Mouse (Mus musculus): Measurements from ENCODE around the gene Ccdc7a. TPM values are rescaled to one million over a fixed set of nuclear protein-coding genes. Genes with fewer than 3 reads are reported as not detected.
A peak's percentile ranks its signal among the peaks of the same experiment; 100 is the strongest.
"Not testable (repeated sequence)": the region's sequence is repeated elsewhere in the genome, so short reads cannot be mapped to it uniquely, and the experiment has no call there.

The Ccdc7a gene
- total RNA-seq (2021), result not detected
- long read RNA-seq, experiment 1, result 0 reads
- long read RNA-seq, experiment 2, result 0 reads

DNA sequence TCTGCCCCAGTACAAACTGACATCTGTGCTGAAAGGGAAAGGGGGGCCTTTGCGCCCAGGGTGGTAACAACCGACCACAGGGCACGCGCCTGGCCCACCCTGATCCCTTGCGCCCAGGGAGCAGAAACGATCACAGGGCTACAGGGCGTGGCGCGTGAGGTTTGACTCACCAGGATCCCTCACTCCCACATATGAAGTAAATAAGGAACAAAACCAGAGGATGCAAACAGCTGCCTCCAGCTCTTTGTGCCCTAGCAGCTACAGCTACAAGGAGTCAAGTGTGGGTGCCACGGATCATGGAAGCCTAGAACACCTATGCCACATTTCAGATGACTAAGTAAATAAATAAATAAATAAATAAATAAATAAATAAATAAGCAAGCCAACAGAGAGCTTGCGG lies at the start of gene Ccdc7a:
Gene Ccdc7a (minus strand): TSS at position 101 of the 400 bp plus-strand sequence.
- not testable (repeated sequence) for DNase-seq (ENCODE audit: low spot score in 2 of 2)

DNA sequence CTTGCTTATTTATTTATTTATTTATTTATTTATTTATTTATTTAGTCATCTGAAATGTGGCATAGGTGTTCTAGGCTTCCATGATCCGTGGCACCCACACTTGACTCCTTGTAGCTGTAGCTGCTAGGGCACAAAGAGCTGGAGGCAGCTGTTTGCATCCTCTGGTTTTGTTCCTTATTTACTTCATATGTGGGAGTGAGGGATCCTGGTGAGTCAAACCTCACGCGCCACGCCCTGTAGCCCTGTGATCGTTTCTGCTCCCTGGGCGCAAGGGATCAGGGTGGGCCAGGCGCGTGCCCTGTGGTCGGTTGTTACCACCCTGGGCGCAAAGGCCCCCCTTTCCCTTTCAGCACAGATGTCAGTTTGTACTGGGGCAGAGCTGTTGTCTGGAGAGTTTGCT lies 1.5 kb upstream of the Ccdc7a start, which contains the start of gene Ccdc7b:
Gene Ccdc7b (plus strand): TSS at position 301 of the 400 bp plus-strand sequence.
- DNase-seq (ENCODE audit: low spot score in 2 of 2), result not testable (repeated sequence)

DNA sequence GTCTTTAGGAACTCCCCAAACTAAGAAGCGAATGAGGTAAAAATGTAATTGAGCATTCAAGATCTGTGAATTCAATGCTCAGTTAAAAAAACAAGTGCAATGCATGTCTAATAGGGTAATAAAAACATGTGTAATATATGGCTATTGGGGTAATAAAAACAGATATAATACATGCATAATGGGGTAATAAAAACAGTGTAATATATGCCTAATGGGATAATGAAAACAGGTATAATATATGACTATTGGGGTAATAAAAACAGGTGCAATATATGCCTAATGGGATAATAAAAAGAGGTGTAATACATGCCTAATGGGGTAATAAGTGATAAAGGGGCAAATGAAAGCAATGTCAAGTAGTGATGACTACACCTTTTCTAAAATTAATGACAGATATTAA lies 73.9 kb downstream of the Ccdc7a start:
- DNase-seq (ENCODE audit: low spot score in 2 of 2), result no peak

DNA sequence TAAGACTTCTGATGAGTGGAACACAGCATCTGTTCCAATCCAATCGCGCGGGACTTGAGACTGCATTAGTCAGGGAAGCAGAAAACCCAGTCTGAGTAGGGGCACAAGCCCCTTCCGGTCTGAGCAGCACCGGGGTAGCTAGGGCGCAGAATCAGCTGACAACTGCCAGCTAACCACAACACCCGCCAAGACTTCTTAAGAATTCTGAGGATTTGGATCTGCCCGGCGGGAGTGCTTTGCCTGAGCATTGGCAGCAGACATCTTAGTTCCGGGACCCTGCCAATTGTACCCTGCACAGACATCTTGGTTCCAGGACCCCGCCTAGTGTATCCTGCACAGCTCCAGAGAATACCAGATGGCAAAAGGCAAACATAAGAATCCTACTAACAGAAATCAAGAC lies 116.4 kb downstream of the Ccdc7a start:
- DNase-seq (ENCODE audit: low spot score in 2 of 2), result not testable (repeated sequence)

DNA sequence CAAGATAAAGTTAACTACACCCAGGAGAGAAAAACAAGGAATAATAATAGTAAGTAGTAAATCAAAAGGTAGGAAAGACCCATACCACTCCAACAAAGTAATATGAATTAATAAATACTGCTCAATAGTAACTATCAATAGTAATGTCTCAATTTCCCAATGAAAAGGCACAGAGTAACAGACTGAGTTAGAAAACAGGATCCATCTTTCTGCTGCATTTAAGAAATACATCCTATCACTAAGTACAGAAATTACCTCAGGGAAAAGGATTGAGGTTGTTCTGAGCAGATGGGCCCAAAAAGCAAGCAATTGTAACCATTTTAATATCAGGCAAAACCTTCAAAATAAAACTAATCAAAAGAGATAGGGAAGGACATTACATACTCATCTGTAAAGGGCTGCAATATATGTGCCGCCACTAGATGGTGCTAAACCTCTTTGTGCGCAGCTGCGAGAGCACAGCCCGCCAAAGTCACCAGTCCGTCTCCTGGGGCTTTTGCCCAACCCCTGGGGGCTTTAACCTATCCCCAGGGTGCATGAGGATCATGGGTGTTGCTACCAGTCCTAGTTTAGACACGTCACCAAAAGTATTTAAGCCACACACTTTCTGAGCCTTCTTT lies 124.2 kb downstream of the Ccdc7a start:
- DNase-seq (ENCODE audit: low spot score in 2 of 2), result peak; percentile 43 to 45

DNA sequence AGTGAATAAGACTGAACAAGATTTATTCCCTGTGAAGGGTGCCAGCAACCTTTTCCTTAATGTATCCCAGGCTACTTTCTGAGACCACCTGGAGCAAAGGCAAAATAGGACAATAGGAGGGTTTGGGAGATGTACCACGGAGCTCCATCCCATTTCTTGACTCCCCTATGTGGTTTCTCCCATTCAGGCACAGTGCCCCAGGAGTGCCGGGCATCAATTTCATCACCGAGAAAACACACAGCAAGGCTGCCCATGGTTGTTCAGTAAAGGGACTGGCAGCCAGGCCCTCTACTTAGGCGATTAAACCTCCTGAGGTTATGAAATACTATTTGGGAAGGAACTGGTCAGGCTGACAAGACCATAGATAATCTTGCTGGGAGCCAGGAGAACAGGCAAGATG lies 131.9 kb downstream of the Ccdc7a start:
- no peak for DNase-seq (ENCODE audit: low spot score in 2 of 2)

DNA sequence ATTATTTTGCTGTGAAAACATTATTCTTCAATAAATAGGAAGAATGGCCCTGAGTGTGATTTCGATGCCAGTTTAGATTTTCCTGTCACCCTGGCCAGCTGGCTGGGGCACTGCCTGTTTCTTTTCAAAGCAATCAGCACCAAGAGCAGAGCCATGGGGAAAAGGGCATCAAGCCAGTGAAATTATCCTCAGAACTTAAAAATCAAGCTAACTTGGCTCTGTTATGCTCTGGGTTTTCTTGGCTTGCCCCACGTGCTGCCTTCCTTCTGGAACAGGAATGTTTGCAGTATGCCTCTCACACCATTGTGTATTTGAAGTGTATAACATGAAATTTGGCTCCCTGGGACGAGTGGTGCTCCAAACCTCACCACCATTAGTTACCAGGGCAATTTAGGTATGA lies 182.6 kb downstream of the Ccdc7a start:
- no peak for DNase-seq (ENCODE audit: low spot score in 2 of 2)

DNA sequence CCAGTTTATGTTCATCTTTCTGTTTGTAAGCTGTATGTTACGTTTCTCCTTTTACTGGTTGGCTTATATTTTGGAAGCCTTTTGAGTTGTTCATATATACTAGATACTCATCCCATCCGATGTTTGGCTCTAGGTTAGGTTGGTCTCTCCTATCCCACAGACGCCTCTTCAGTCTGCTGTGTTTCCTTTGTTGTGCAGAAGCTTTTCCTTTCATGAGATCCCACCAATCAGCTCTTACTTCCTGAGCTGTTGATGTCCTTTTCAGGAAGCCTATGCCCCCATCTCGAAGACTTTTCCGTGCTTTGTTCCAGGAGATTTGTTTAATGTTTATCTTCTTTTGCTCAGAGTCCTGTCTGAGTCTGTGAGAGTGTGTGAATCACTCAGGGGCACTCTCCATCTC lies 221.6 kb downstream of the Ccdc7a start:
- no peak for DNase-seq (ENCODE audit: low spot score in 2 of 2)

DNA sequence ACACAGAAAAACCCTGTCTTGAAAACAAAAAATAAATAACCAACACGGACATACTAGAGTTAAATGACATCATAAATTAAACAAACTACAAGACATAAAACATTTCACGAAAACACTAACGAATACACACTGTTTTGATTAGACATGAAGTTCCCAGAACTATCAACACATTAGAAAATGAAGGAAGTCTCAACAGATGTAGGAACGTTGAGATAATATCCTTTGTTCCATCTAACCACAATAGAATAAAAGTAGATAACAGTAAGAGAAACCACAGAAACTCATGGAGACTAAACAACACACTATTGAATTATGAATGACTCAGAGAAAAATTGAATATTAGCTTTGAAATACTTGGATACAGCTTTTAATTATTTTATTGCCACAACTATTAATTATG lies 252.8 kb downstream of the Ccdc7a start:
- no peak for DNase-seq (ENCODE audit: low spot score in 2 of 2)

DNA sequence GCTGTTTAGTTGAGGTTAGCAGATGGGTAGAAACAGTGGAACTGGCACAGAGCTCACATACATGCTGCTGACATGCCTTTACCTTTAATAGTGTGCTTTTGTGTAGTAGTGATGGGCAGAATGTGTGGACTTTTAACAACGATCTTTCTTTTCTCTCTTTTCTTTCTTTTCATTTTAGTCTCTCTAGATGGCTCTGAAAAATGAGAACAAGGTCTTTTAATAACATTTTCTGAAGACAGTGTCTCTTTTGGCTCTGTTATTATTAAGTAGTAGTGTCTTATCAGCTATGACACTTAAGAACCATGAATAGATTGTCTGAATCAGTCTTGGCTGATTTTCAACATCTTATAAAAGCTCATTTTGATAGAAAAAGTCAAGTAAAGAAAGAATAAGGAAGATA lies 266.7 kb downstream of the Ccdc7a start, which contains the start of gene Gm3952:
Gene Gm3952 (minus strand): TSS at position 101 of the 400 bp plus-strand sequence.
- DNase-seq (ENCODE audit: low spot score in 2 of 2), result no peak

DNA sequence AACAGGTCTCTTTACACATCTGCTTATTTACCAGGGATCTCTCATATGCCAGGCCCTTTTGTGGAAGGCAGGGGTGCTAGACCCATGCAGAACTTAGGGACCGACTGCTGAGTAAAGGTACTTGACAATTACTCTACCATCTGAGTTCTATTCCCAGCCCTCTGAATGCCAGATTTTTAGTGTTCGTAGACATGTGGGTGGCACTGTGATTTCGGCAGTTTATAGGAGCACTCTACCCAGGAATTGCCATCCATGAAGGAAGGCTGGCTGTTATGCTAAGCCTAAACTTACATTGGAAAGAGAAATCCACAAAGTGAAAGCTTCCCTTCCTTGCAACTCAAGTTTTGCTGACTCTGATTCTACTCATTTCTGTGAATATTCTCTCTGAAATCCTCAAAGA lies 329.6 kb downstream of the Ccdc7a start:
- DNase-seq (ENCODE audit: low spot score in 2 of 2), result no peak

DNA sequence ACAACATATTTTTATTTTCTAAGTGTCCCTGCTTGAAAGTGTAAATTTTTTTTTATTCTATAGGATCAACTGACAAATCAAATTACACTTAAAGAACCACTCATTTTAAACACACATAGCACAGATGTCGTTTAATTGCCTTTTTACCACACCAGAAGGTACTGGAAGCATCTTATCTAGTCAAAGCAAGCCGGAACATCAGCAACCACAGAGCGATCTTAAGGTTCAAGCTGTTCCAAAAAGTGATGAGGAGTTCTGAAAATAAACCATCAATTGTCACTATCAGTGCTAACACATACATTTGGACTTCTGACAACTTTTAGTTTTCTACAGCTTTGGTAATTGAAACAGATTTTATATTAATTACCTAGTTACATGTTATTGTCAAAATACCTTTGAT lies 331.2 kb downstream of the Ccdc7a start:
- no peak for DNase-seq (ENCODE audit: low spot score in 2 of 2)

DNA sequence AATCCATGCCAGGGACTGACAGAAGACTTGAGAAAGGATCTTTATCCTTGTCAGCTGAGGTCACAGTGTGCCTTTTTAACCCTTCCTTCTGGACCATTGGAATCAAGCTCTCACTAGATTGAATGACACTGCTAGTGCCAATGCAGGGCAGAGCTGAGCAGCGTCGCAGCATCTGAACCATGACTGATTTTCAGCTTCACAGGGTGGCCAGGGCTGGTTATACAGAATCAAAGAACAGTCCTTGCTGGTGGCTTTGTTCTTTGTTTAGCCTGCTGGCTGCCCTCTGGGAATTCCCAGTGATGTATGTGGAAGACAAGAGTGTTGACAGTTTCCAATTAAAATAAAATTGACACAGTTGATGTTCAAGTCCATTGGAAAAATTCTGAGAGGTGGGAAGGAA lies 333.1 kb downstream of the Ccdc7a start:
- no peak for DNase-seq (ENCODE audit: low spot score in 2 of 2)

DNA sequence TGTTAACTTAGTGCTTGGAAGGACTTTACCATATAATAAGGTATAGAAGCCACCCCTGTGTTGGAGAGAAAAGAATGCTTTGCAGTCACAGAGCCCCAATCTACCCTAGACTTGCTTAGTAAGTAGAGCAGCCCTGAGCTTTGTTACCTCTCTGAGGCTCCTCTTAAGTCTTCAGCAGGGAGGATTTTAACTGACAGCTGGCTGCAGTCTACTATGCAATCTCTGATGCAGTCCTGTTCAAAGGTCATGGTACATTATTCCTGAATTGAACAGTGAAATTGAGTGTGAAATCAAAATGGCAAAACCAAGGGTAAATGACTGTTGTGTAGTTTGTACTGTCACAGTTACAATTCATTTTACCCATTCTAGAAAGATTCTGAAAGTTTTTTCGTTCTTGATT lies 338.1 kb downstream of the Ccdc7a start:
- DNase-seq (ENCODE audit: low spot score in 2 of 2), result no peak

DNA sequence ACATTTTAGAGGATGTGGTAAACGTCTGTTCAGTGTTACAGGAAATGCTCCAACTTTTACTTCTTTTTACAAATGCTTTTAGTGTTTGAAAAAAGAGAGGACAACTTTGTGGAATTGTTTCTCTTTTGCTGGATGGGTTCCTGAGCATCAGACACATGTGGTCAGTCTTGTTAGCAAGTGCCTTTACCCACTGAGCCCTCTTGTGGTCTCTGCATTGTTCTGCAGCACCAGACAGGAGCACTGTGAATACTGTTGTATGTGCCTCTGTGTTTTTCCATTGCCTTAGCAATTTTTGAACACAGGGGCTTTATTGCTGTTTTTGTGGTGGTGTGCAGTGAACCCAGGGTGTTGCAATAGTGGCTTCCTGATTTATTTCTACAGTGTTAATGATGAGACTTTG lies 340.5 kb downstream of the Ccdc7a start:
- no peak for DNase-seq (ENCODE audit: low spot score in 2 of 2)

DNA sequence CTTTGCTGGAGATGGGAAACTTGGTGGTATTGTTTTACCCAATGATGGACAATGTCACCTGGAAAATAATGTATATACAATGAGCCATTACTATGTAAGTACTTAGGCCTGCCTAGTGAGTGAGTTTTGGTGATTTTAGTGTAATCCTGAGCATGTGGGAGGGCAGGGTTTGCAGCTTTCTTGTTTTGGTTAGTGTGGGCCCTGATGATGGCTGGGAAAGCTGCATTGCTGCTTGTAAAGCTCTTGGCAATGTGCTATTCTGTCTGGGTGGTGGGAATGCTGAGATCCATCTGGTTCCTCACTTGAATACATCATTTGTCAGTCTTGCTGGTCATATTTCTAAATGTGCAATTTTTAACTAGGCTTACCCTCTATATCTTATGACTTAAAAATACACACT lies 349.1 kb downstream of the Ccdc7a start:
- no peak for DNase-seq (ENCODE audit: low spot score in 2 of 2)

DNA sequence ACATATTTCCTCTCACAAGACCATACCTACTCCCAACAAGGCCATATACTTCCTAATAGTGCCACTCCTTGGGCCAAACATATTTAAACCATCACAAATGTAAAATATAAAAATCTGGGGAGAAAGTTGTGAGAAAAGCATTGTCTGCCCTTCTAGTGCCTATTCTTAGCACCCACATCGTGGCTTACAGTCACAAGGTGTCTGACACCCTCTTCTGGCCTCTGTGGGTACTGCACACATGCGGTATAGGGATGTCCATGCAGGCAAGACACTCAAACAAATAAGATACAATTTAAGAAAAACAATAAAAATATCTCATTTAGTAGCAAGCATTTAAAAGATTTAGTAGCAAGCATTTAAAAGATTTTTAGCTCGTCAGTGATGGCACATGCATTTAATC lies 356.1 kb downstream of the Ccdc7a start:
- DNase-seq (ENCODE audit: low spot score in 2 of 2), result peak; percentile 79 to 88

DNA sequence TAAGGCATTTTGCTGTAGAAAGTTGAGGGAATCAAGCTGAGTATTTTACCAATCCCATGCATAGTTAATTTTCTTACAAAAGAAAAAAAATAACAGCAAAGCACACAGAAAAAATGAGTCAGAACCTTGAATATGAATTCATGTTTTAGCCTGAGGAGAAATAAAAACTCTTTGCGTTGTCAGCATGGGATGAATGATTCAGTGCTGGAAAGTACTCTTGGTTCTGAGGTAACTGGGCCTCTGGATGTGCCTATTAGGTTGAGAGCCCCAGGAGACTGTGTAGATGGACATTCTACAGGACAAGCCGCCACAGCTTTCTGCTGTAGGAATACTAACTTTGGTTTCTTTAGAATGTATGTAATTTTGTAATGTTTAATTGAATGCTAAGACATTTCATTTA lies 360.5 kb downstream of the Ccdc7a start:
- no peak for DNase-seq (ENCODE audit: low spot score in 2 of 2)

DNA sequence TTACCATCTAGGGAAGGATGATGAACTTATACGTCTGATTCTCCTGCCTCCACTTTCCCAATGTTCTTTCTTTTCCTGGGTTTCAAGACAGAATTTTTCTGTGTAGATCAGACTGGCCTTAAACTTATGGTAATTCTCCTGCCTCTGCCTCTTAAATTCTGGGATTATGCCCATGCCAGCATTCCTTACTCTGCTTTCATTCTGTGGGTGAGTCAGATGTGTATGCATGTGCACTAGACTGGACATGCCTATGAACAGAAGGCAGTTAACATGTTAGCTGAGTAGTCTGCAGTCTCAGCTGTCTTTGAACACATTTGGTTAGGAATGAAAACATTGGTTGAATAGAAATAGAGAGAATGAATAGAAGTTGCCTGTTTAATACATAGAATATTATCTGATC lies 360.9 kb downstream of the Ccdc7a start:
- no peak for DNase-seq (ENCODE audit: low spot score in 2 of 2)

DNA sequence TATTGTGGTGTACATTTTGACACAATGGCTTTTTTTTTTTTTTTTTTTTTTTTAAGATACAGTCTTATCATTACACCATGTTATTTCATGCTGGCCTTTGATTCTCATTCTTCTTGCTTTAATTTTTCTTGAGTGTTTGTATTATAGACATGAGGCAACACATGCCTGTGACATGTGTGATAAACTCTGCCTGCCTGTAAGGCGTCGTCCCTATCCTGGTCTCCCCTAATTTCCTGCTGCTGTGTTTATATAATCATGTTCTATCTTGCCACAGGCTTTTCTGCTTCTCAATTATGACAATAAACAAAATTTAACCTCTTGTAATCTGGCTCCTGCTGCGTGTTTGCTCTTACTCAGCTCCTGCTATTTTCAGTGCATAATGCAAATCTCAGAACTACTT lies 367.4 kb downstream of the Ccdc7a start:
- DNase-seq (ENCODE audit: low spot score in 2 of 2), result no peak

DNA sequence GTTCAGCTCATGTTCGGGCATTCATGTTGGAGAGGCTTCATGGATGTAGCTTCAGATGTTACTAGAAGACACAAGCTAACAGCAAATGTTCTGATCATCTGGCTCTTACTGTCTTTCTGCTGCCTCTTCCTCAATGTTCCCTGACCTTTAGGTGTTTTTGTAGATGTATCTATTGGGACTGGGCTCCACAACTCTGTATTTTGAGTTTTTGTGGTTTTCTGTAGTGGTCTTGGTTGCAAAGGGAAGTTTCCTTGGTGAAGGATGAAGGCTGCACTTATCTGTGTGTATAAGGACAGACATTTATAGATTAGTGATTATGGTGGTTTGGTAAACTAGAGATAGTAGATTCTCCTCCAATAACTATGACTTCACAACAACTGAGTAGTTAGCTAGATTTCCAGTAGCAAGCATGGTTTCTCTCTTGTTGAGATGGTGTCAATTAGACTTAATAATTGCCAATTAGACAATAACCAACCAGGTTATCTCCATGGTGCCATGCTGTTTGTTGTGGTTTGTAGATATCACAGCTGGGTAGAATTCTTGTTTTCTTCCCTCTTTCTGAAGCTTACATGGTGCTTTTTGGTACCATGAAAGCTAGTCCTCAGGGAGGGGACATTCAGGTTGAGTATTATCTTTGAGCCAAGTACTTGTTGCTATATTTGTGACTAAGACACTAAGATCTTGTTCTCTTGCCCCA lies 368.5 kb downstream of the Ccdc7a start:
- no peak for DNase-seq (ENCODE audit: low spot score in 2 of 2)

DNA sequence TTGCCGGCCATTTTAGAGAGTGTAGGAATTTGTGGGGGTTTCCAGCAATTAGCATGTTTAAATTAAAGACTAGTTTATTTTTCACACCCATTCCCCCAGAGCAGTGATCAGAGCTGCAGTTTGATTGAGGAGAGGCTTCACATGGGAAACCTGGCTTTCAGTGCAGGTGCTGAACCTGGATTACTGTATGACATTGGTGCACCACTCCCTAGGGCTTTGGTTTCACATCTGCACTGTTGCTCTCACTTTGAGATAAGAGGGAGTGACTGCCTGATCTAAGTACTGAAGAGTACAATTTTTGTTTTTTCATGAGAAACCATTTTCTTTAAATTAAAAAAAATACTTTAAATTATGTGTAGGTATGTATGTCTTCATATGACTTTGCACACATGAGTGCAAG lies 375.3 kb downstream of the Ccdc7a start:
- DNase-seq (ENCODE audit: low spot score in 2 of 2), result no peak

DNA sequence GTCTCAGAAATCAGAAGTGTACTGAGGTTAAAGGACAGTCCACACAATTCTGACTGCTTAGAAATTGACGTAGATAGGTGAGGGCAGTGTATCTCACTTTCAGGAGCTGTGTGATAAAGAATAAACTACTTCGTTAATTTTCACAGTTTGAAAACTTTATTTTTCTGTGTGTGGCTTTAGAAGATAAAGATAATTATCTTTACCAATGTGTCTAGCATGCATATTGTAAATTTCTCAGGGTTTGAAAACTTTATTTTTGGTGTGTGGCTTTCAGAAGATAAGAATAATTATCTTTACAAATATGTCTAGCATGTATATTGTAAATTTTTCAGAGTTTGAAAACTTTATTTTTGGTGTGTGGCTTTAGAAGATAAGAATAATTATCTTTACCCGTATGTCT lies 376.6 kb downstream of the Ccdc7a start:
- no peak for DNase-seq (ENCODE audit: low spot score in 2 of 2)

Measured in adrenal gland, adult 18-20 months (tissue).